Mouse (Mus musculus) heart, embryonic 16.5 days (tissue): ENCODE results near the gene Spg7. TPM values are rescaled to one million over a fixed set of nuclear protein-coding genes. Genes with fewer than 3 reads are reported as not detected.

Source experiments
- ATAC-seq: fragments of 200-750 bp; cut with Nextera tagmentation; replicated peaks from 2 replicates; pipeline ENCODE4 v1.8.0; 2017; ENCODE audit warnings: moderate number of reproducible peaks; ENCODE audit not compliant: insufficient read depth, low FRiP score; ENCODE audit errors: extremely low read depth
- H3K27ac ChIP-seq: fragments of 300-500 bp; sonication (generic); 2 replicates; pipeline ENCODE4 v1.5.1; 2014; ENCODE audit warnings: mild to moderate bottlenecking, low read length, control low read depth, moderate library complexity
- H3K27me3 ChIP-seq: fragments of 300-500 bp; sonication (generic); 2 replicates; pipeline ENCODE4 v1.6.1; 2014; ENCODE audit warnings: low read length, mixed read lengths; ENCODE audit not compliant: control insufficient read depth, insufficient read depth
- H3K36me3 ChIP-seq: fragments of 300-500 bp; sonication (generic); 2 replicates; pipeline ENCODE4 v1.6.1; 2014; ENCODE audit not compliant: control insufficient read depth, insufficient read depth
- H3K4me1 ChIP-seq: fragments of 300-500 bp; sonication (generic); 2 replicates; pipeline ENCODE4 v1.6.1; 2014; ENCODE audit warnings: low read length, mixed read lengths; ENCODE audit not compliant: control insufficient read depth, insufficient read depth
- H3K4me2 ChIP-seq: fragments of 300-500 bp; sonication (generic); 2 replicates; pipeline ENCODE4 v1.6.1; 2014; ENCODE audit warnings: low read depth, mild to moderate bottlenecking, control low read depth, low read length
- H3K4me3 ChIP-seq: fragments of 300-500 bp; sonication (generic); 2 replicates; pipeline ENCODE4 v1.5.1; 2014; ENCODE audit warnings: mild to moderate bottlenecking, control low read depth, low read length
- H3K9ac ChIP-seq: fragments of 300-500 bp; sonication (generic); 2 replicates; pipeline ENCODE4 v1.6.1; 2014; ENCODE audit warnings: low read length, control low read depth
- H3K9me3 ChIP-seq: fragments of 300-500 bp; sonication (generic); replicated peaks from 2 replicates; pipeline ENCODE4 v1.6.1; 2016; ENCODE audit warnings: low read length; ENCODE audit not compliant: control insufficient read depth
- WGBS: fragments of 180-500 bp; shearing (Covaris S2); extraction: QIAGEN DNeasy Blood & Tissue Kit; methylation state at CpG from one replicate; pipeline ENCODE4 v1.1.7; 2014; 5-methylcytosine and 5-hydroxymethylcytosine counted together
- polyA plus RNA-seq: library from polyadenylated mRNA; unstranded; fragments of >200 nt; fragmentation: Nextera tagmentation; extraction: Ambion mirVana; gene quantifications from 2 replicates; pipeline ENCODE4 v1.2.1, GENCODE M21; 2015

The Spg7 gene
- polyA plus RNA-seq, 1 experiment from 2014 or later: 71.0 TPM

GRCm38 (mm10) chr8:123126193-123126816 lies 63.6 kb downstream of the Spg7 start:
- ATAC-seq: 0 out of 2 replicates have a peak, but pooled peaks have one; percentile 33

GRCm38 (mm10) chr8:123131041-123131440 lies 68.3 kb downstream of the Spg7 start:
- Histone ChIP-seq H3K4me2 (peak overlapping the region; percentile 10; the same call in 1 of the 2 replicates), H3K27me3 (peaks cover 5% of the 10 kb centered on the region), H3K27ac (no peak overlapping the region)

More at GRCm38 (mm10) chr8:123126193-123126816, 63.6 kb downstream of the Spg7 start:
- WGBS: 8% methylated on average over 19 of the region's 19 CpGs
- Histone ChIP-seq H3K9me3 (no peaks in the 10 kb centered on the region), H3K4me1 (0 out of 2 replicates have a peak, but pooled peaks cover 3% of the 10 kb centered on the region), H3K27ac (no peak overlapping the region), H3K27me3 (peaks cover 8% of the 10 kb centered on the region), H3K9ac (no peak overlapping the region), H3K4me2 (no peak overlapping the region), H3K36me3 (no peaks in the 10 kb centered on the region), H3K4me3 (no peak overlapping the region)

GRCm38 (mm10) chr8:123132953-123133352 lies 70.2 kb downstream of the Spg7 start:
- peaks cover 11% of the 10 kb centered on the region for H3K4me1 ChIP-seq
- WGBS: 92% methylated on average over 2 of the region's 2 CpGs
- peaks cover 2% of the 10 kb centered on the region; the same call in 1 of the 2 replicates for H3K27me3 ChIP-seq
- no peaks in the 10 kb centered on the region for H3K36me3 ChIP-seq
- H3K9ac ChIP-seq: no peak overlapping the region
- no peak overlapping the region for H3K4me2 ChIP-seq
- no peaks in the 10 kb centered on the region; the same call in 1 of the 2 replicates for H3K9me3 ChIP-seq
- no peak for ATAC-seq
- H3K27ac ChIP-seq: no peak overlapping the region
- H3K4me3 ChIP-seq: no peak overlapping the region

More at GRCm38 (mm10) chr8:123131041-123131440, 68.3 kb downstream of the Spg7 start:
- ATAC-seq: no peak
- H3K36me3 ChIP-seq: no peaks in the 10 kb centered on the region
- H3K9ac ChIP-seq: no peak overlapping the region
- 40% methylated on average over 9 of the region's 9 CpGs for WGBS
- H3K4me3 ChIP-seq: no peak overlapping the region
- H3K4me1 ChIP-seq: 0 out of 2 replicates have a peak, but pooled peaks cover 2% of the 10 kb centered on the region
- no peaks in the 10 kb centered on the region; the same call in 1 of the 2 replicates for H3K9me3 ChIP-seq

GRCm38 (mm10) chr8:123134149-123134713 lies 71.5 kb downstream of the Spg7 start:
- Histone ChIP-seq H3K9ac (no peak overlapping the region), H3K9me3 (no peaks in the 10 kb centered on the region; the same call in 1 of the 2 replicates), H3K4me3 (no peak overlapping the region), H3K27ac (no peak overlapping the region), H3K4me1 (peaks cover 13% of the 10 kb centered on the region), H3K36me3 (no peaks in the 10 kb centered on the region), H3K4me2 (no peak overlapping the region), H3K27me3 (no peaks in the 10 kb centered on the region)
- ATAC-seq: no peak
- 80% methylated on average over 11 of the region's 11 CpGs for WGBS

- Histone ChIP-seq H3K36me3 (no peaks in the 10 kb centered on the region), H3K4me3 (no peak overlapping the region), H3K9ac (no peak overlapping the region), H3K9me3 (no peaks in the 10 kb centered on the region; the same call in 1 of the 2 replicates), H3K4me1 (peaks cover 13% of the 10 kb centered on the region), H3K27ac (no peak overlapping the region), H3K27me3 (no peaks in the 10 kb centered on the region), H3K4me2 (no peak overlapping the region)
- no peak for ATAC-seq
- WGBS: 38% methylated on average over 7 of the region's 7 CpGs
Measured at GRCm38 (mm10) chr8:123135406-123135805, 72.7 kb downstream of the Spg7 start.

- Histone ChIP-seq H3K9ac (no peak overlapping the region), H3K4me1 (peaks cover 13% of the 10 kb centered on the region), H3K4me3 (no peak overlapping the region), H3K27ac (no peak overlapping the region), H3K9me3 (no peaks in the 10 kb centered on the region; the same call in 1 of the 2 replicates), H3K36me3 (no peaks in the 10 kb centered on the region), H3K4me2 (no peak overlapping the region), H3K27me3 (no peaks in the 10 kb centered on the region)
- ATAC-seq: no peak
- WGBS: 57% methylated on average over 9 of the region's 9 CpGs
Measured at GRCm38 (mm10) chr8:123135806-123136205, 73.1 kb downstream of the Spg7 start.

- Histone ChIP-seq H3K4me3 (no peak overlapping the region), H3K4me2 (no peak overlapping the region)
- 74% methylated on average over 9 of the region's 9 CpGs for WGBS
Measured at GRCm38 (mm10) chr8:123136287-123136686, 73.5 kb downstream of the Spg7 start.

GRCm38 (mm10) chr8:123137645-123138077 lies 74.9 kb downstream of the Spg7 start:
- H3K27me3 ChIP-seq: no peaks in the 10 kb centered on the region
- H3K4me2 ChIP-seq: no peak overlapping the region
- peak; percentile 72 for ATAC-seq
- no peak overlapping the region for H3K4me3 ChIP-seq
- H3K9ac ChIP-seq: peak overlapping the region; percentile 42
- H3K27ac ChIP-seq: peak overlapping the region; percentile 66
- no peaks in the 10 kb centered on the region for H3K36me3 ChIP-seq
- 4% methylated on average over 2 of the region's 2 CpGs for WGBS
- no peaks in the 10 kb centered on the region; the same call in 1 of the 2 replicates for H3K9me3 ChIP-seq
- H3K4me1 ChIP-seq: peaks cover 21% of the 10 kb centered on the region

More at GRCm38 (mm10) chr8:123136287-123136686, 73.5 kb downstream of the Spg7 start:
- peaks cover 13% of the 10 kb centered on the region for H3K4me1 ChIP-seq
- no peaks in the 10 kb centered on the region for H3K27me3 ChIP-seq
- no peak for ATAC-seq
- no peaks in the 10 kb centered on the region; the same call in 1 of the 2 replicates for H3K9me3 ChIP-seq
- H3K36me3 ChIP-seq: no peaks in the 10 kb centered on the region
- H3K9ac ChIP-seq: no peak overlapping the region
- no peak overlapping the region for H3K27ac ChIP-seq

- no peaks in the 10 kb centered on the region for H3K36me3 ChIP-seq
- H3K4me3 ChIP-seq: no peak overlapping the region
- H3K9me3 ChIP-seq: no peaks in the 10 kb centered on the region
- H3K27me3 ChIP-seq: no peaks in the 10 kb centered on the region
- H3K27ac ChIP-seq: no peak overlapping the region
- no peak overlapping the region for H3K9ac ChIP-seq
- H3K4me2 ChIP-seq: no peak overlapping the region
- H3K4me1 ChIP-seq: peaks cover 21% of the 10 kb centered on the region
- ATAC-seq: no peak
- WGBS: 59% methylated on average over 4 of the region's 4 CpGs
Measured at GRCm38 (mm10) chr8:123138741-123139140, 76.0 kb downstream of the Spg7 start.
